Mouse (Mus musculus) CD4-positive, CD25-positive, alpha-beta regulatory T cell, adult 4 months (primary cell): ENCODE data around the gene Gch1. TPM values are rescaled to one million over a fixed set of nuclear protein-coding genes. Genes with fewer than 3 reads are reported as not detected.
A peak's percentile ranks its signal among the peaks of the same experiment; 100 is the strongest.

Experiments
- ATAC-seq: one replicate; pipeline ENCODE4 v1.8.0; 2017
- polyA plus RNA-seq, 2 experiments: library from polyadenylated mRNA; unstranded; fragments of 100-300 nt; shearing (Covaris generic); gene quantifications; one replicate each; pipeline ENCODE4 v1.2.1; 2017

Gch1 gene
- 1 to 10 TPM; 1.5 to 2.2 TPM for polyA plus RNA-seq

DNA sequence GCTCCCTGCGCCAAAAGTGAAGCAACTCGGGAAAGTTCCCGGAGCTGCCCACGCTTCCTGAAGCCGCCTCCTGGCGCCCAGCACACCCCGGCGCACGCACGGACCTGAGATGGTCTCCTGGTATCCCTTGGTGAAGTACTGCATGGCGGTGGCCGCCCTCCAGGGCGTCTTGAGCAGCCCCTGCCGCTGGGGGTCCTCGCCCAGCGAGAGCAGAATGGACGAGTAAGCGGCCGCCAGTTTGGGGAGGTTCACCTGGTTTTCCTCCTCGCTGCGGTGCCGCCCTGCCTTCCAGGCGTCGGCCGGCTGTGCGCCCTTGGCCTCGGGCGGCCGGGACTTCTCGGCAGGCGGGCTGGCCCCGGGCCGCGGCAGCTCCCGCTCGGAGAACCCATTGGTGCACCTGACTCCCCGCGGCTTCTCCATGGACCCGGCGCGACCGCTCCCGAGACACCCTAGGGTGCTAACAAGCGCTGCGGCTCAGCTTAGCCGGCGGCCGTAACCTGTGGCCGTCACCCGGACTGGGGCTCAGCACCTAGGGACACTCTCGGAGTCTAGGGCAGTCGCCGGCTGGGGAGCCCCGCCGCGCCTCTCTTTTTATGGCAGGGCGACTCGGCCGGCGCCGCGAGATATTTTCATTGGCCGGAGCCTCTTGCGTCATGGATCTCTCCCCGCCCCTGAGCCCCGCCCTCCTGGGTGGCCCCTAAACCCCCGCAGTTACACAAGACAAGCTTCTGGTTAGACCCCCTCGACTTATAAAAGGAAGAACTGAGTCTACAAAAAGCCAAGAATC is at the start of gene Gch1:
Gene Gch1 (minus strand): TSS at position 566 of the 787 bp plus-strand sequence.
- peak; percentile 62 for ATAC-seq

DNA sequence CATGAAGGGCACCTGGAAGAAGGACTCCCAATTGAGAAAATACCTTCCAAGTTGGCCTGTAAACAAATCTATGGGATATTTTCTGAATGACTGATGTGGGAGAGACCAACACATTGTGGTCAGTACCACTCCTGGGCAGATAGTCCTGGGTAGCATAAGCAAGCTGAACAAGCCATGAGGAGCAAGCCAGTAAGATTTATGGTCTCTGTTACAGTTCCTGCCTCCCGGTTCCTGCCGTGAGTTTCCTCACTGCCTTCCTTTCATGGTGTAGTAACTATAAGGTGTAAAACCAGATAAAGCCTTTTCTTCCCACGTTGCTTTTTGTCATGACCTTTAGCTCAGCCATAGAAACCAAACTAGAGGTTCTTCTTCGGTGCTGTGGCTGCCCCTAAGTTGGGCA is 48.1 kb upstream of the Gch1 start:
- ATAC-seq = no peak

DNA sequence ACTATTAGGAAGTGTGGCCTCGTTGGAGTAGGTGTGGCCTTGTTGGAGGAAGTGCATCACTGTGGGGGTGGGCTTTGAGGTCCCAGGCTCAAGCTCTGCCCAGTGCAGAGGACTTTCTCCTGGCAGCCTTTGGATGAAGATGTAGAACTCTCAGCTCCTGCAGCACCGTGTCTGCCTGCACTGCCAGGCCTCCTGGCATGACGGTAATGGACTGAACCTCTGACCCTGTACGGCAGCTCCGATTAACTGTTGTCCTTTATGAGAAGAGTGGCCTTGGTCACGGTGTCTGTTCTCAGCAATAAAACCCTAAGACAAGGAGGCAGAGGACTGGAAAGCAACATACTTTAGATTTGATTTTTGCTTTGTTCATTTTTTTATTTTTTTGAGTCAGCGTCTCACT is 47.3 kb upstream of the Gch1 start:
- ATAC-seq = no peak

DNA sequence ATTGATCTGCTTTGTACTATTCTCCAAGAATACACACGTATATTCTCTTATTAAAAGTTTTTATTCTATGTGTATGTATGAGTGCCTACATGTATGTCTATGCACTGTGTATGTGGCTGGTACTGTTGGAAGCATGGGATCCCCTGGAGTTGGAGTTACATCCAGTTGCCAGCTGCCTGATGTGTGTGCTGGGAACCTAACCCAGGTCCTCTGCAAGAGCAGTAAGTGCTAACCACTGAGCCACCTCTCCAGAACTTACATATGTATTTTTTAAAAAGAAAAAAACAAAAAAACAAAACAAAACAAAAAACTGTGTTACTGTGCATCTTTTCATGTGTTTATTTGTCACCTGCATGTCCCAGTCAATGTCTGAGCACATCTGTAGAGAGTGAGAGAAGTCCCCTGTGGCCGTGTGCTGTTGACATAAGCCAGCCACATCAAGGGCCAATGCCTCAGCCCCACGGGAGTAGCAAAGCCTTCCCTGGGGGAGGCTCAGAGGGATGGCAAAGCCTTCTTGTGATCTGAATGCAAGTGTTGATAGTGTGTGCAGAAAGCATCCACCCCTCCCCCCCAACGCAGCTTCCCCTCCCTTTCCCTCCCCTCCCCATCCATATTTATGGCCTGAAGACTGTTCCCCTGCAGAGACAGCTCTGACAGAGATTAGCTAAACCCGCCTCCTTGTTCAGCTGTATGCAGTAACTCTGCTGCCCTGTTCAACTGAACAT is 45.5 kb upstream of the Gch1 start:
- ATAC-seq = no peak

DNA sequence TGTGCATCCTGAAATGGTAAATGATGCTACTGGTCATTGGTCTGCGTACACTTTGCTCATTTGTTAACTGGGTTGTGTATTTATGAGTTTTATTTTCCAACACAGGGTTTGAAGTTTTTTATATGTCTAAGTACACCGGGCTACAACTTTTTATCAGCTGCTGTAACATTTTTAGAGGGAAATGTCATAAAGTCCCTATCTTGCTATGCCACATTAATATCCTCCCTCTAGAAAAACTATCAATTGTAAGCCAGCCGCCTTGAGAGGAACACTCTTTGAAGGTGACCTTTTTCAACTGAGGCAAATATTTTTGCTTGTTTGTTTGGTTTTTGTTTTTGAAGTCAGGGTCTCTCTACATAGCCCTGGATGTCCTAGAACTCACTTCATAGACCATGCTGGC is 44.8 kb upstream of the Gch1 start:
- ATAC-seq = no peak

DNA sequence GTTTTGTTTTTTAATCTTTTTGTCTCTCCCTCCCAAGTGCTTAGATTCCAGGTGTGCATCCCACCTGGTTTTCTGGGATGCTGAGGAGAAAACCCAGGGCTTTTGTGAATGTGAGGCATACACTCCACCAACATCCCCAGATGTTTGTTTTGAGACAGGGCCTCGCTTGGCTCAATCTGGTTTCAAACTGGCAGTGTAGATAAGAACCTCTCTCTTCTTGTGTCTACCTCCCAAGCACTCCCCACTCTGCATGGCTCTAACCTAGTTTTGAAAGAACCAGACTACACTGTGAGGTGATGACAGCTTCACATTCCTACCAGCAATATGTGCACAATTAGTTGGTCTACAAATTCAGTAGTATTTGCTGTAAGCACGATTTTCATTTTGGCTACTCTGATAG is 44.4 kb upstream of the Gch1 start:
- no peak for ATAC-seq

DNA sequence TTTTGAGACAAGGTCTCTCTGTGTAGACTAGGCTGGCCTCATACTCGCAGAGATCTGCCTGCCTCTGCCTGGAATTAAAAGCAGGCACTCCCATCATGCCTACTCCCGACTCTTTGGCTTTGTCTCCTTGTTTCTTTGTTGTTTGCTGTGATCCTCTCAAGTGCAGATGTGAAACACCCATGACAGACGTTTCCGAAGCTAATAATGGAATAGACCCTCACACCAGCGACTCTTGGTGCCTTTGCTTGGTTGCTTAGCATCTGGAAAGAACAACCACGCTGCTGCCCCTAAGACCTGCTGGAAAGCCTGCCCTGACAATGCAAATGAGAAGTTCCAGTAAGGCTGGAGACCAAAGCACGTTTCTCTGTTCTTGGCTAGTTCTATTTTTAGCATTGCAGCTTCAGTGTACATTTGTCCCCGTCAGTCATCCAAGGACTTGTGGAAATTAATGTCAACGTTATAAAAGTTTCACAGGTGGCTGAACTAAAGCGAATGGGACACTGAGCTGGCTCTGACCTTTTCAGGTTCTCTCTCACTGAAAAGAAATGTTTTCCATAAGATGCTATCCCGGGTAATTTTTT is 40.7 kb upstream of the Gch1 start:
- ATAC-seq = no peak

DNA sequence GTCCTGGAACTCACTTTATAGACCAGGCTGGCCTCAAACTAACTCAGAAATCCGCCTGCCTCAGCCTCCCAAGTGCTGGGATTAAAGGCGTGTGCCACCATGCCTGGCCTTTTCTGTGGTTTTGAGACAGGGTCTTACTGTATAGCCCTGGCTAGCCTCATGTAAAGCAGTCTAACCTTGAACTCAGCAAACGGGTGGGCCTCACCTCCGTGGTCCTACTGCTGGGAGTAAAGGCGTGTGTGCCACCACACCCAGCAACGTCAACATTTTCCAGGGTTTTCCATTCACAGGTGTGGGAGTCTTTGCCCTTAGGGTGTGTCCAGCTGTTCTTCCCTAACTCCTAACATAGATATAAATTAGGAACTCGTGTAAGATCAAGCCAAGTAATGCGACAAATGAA is 36.7 kb upstream of the Gch1 start:
- no peak for ATAC-seq

DNA sequence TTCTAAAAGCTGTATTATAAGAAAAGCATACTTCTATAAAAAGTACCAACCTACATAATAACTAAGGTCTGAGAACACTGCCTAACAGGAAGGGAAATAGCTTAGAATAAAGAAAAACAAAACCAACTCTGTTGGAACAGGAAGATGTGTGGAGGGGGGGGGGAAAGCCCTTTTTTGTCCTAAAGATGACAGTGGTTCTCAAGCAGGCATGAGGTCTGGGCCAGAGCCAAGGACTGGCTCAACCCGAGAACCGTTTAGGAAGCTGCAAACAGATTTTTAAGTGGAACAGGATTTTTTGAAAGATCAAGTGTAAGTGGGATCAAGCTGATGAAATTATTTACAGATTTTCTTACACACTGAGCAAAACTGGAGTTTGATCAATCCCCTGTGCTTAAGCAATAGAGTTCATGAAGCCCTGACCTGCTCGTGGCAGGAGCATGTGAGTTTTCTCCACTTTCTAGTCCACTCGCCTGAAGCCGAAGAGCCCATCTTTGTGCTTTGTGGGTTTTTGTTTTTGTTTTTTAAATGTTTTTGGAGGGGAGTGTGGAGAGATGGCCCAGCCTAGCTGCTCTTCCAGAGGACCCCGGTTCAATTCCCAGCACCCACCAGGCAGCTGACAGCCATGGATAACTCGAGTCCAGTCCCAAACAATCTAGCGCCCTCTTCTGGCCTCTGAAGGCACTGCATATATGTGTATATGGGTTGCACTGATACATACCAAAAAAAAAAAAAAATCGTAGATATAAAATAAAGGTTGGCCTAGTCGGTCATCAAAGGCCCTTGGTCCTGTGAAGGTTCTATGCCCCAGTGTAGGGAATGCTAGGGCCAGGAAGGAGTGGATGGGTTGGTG is 35.5 kb upstream of the Gch1 start:
- ATAC-seq = no peak

DNA sequence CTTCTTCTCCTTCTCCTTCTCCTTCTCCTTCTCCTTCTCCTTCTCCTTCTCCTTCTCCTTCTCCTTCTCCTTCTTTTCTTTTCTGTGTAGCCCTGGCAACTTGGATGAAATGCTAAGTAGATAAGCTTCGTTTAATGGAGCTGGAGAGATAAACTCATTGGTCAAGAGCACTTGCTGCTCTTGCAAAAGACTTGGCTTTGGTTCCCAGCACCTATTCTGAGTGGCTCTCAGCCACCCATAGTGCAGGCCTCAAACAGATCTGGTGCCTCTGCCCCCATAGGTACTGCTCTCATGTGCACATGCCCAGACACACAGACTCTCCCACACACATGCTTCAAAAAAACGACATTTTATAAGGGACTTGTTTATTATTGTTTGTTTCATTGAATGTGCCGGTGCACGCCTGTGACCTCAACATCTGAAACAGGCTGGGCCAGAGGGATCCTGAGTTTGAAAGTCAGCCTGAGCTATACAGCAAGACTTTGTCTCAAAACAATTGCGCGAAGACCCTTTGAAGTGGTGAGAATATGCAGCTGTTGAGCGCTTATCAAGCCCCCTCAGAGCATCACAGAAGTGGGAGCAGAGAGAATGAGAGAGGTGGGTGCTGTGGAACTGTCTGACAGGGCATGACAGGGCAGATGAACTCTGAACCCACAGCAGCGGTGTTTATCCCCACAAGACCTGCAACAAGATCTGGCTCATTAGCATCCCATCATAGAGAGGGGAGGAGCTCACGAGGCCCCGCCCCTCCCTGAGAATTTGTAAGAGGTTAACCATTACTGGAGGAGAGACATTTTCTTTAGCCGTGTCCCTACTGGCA is 33.6 kb upstream of the Gch1 start:
- ATAC-seq = peak; percentile 39

DNA sequence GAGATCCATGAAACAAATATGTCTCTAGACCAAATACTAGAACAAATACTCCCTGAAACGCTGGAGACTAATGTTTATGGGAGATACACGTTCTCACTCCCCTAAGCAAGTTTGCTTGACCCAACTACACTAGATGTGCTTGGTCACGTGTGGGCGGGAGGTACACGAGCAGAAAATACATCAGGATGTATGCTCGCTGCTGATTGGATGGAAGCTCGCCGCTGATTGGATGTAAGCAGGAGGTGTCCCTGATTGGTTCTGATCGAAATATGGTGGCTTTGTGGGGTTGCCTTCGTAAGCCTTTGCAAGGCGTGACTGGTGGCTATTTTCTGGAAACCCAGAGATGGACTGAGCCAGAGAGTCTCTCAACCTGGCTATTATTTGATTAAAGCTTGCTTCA is 32.4 kb upstream of the Gch1 start:
- no peak for ATAC-seq

DNA sequence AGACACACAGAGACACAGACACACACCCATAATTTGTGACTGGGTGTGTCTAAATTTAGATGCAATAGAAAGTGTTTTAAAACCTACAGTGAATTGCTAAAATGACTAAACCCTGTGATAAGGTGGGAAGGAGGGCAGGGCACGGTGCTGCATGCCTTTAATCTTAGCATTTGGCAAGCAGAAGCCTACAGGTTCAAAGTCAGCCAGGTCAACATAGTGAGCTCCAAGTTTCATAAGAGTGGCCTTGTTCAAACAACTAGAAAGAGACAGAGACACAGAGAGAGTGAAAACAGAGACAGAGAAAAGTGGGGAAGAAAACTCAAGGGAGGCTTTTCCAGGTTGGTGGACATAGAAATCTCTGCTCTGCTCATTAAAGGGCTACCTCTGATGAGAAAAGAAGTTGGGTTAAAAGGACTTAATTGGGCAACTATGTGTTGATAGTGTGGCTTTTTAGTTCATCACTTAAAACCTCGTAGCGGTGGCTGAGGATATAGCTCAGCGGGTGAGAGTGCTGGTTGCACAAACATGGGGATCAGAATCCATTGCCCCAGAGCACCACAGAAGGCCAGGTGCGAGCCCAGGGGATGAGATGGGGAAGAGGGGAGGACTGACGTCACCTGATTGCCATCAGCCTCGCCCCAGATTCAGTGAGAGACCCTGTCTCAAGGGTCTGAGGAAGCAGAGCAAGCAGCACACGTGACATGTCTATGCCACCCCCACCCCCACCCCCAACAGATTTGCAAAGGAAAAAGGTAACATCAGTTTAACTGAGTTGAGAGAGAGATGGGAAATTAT is 31.2 kb upstream of the Gch1 start:
- ATAC-seq = no peak

DNA sequence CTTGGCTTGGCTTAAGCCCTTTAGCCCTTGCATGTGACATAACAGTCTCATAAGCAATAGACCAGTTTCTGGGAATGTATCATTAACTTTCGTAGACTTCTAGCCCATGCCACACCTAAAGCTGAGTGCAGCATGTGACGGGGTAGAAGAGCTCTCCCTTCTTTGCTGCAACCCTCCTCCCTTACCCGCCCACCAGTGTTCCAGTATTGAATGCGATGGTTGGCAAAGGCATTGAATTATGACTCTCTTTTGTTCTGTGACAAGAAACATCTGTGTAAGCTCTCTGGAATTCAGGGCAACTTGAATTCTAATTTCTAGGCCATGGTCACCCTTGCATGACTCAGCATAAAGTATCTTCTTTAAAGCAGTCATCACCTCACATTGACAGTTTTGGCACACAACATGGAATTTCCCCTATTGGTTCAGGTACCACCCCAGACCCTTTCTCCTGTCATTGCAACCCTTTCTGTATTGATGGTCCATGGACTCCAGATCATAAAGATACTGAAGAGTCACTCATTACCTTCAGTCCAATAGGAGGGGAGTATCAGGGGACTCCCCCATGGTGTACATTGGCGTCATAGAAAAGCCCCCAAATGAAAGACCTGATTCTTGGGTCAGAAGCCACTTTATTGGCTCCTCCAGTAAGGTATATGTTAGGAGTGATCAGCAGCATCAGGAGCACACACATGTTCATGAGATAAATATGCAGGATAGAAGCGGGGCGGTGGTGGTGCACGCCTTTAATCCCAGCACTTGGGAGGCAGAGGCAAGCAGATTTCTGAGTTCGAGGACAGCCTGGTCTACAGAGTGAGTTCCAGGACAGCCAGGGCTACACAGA is 29.8 kb upstream of the Gch1 start:
- ATAC-seq = no peak

DNA sequence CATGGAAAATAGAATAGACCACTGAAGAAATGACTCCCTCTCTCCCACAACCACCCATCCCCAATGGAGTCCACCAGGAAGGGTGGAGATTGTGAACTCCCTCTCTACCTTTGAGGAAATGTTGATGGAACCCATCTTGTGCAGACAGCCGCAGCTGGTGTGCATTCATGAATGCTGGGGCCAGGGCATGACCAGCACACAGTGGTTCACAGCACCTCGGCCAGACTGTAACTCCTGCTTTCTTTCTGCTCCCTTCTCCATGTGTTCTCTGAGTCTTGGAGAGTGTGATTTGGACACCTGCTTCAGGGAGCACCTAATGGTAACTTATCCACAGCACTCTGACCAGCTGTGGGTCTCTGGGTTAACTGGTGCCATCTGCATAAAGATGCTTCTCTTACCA is 27.3 kb upstream of the Gch1 start:
- ATAC-seq = no peak

DNA sequence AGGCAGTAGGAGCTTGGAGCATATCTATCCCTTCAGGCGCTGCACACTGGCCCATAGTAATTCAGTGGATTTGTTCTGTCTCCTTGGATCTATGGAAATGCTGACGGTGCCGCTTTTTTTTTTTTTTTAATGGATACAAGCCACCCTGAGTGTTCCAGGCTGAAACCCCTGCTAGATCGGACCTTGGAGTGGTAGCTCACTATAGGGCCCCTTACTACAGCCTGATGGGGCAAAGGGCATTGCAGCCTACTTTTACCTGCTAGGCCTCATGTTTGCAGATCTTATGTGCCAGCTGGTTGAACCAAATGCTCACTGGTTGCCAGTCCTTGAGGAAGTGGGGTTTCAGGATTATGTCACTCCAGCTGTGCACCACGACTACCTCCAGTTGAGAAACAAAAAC is 25.2 kb upstream of the Gch1 start:
- ATAC-seq = no peak

DNA sequence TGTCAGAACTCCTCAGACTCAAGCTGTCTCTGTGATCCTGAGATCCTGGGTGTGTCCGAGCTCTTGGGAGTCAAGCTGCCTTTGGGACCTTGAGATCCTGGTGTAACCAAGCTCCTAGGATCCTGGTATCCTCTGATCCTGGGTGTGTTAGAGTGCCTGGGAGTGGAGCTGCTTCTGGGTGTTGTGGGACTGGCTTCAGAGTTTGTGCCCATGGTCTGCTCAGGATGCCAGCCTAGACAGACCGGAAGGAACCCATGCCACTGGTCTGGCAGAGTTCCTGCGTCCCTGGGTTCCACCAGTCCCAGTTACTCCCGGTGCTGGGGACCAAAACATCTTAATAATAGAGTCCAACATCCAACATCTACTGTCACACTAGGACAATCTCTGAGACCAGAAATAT is 24.1 kb upstream of the Gch1 start:
- ATAC-seq = no peak

DNA sequence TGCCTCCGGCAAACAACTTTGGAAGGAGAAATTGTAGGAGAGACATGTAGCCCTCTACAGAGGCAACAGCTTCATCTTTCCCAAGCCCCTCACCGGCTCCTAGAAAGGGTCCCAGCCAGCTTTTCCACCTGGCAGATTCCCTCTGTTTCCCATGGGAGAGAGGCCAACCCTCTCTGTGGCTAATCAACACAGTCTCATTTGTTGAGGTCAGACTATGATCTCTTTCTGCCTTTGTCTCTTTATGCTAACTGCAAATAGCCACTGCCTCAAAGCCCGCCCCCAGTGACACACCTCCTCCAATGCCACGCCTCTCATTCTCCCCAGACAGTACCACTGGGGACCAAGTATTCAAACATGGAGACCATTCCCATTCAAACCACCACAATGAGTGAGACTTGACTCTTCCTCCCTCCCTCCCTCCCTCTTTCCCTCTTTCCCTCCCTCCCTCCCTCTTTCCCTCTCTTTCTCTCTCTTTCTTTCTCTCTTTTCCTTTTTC is 20.5 kb upstream of the Gch1 start:
- ATAC-seq = no peak

DNA sequence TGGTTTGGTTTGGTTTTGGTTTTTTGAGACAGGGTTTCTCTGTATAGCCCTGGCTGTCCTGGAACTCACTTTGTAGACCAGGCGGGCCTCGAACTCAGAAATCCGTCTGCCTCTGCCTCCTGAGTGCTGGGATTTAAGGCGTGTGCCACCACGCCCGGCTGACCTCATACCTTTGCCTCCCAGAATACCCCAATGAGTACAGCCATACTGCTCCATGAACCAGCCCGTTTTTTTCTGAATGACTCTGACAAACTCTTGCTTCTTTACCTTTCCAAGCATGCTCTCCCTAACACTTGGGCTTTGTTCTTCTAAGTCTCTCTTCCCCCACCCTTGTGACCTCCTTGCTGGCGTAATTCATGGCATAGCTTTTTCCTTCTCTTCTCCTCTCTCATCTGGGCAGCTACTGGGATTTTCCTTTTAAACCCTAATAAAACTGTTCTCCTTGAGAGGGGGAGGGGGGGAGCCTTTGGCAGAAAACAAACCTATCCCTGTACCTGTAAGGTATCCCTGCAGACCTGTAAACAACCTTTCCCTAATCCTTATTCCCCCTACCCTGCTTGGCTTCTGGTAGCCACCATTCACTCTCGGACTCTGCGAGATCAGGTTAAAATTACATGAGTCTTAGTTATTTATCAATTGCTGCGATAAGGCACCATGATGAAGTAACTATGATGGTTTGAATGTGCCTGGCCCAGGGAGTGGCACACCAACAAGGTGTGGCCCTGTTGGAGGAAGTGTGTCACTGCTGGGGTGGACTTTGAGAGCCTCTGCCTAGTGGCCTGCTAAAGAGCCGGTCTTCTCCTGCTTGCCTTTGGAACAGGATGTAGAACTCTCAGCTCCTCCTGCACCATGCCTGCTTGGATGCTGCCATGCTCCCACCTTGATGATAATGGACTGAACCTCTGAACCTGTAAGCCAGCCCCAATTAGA is 19.6 kb upstream of the Gch1 start:
- ATAC-seq = no peak

DNA sequence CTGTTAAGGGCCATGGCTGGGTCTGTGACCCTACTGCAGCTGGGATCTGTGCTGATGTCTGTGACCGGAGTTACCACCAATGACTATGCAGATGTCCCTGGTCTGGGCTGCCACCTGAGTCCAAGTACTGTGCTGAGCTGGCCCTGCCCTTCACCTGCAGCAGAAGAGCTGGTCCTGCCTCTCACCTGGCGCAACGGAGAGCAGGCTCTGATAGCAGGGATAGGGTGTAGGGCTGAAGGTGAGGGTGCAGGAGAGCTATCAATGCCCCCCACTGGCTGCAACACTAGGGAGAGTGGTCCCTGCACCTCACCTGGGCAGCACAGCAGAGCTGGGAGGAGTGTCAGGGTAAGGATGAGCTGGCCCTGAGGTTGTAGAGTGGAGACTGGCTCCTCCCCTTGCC is 17.4 kb upstream of the Gch1 start:
- no peak for ATAC-seq
